Mouse (Mus musculus): ENCODE results near the gene Stac3. TPM values are rescaled to one million over a fixed set of nuclear protein-coding genes. Genes with fewer than 3 reads are reported as not detected.

The Stac3 gene
- total RNA-seq, 4 experiments from 2014 or later: 0.66 to 1.5 (median 0.76) TPM; not detected in 1

DNA sequence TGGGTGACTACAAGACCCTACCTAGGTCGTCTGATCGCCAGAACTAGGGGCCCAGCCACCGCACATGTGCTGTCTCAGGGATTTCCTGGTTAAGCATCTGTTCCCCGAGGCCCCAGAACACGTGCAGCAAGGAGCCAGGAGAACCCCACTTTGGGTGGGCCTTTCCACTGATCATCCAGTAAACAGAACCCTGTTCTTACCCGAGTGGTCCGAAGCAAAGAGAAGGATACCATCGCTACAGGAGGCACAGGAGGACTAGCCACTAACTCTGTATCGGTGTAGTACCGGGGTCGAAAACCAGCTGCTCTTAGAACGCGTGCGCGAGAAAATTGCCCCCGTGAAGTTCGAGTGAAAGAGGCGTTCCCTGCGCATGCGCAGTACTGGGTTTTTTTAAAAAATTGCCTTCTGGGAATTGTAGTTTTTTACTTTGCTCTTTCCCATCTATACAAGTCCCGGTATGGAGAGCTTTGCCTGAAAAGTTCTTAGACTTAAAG is 20.6 kb downstream of the Stac3 start, which contains the start of gene Shmt2:
Shmt2 (minus strand) TSS at position 357 of the 494 bp plus-strand sequence.
- peak; percentile 85 for DNase-seq (ENCODE audit: low spot score)

DNA sequence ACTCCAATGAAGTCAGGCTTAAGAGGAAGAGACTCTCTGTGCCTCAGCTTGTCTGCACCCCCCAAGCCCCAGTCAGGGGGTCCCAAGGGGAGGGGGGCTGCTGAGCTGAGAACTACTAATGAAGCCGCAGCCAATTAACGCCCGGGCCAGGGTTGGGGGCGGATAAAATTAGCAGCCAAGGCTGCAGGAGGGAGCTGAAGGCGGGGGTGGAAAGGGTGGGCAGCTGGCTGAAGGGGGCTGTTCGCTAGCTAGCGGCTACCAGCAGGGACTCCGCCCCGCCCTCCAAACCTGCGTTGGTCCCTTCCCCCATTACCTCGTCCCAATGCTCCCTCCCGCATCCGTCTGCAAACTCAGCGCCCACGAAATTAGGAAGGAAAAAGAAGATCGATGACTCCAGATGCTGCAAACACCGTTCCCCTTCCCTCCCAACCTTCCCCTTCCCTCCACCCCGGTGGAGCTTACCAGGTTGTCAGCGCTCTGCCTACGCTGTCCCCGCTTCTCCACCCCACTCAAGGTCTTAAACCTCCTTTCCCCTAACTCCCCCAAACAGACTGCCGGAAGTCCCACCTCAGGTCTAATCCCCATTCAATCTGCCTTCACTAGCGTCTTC is 23.3 kb downstream of the Stac3 start:
- no peak for DNase-seq (ENCODE audit: low spot score)

DNA sequence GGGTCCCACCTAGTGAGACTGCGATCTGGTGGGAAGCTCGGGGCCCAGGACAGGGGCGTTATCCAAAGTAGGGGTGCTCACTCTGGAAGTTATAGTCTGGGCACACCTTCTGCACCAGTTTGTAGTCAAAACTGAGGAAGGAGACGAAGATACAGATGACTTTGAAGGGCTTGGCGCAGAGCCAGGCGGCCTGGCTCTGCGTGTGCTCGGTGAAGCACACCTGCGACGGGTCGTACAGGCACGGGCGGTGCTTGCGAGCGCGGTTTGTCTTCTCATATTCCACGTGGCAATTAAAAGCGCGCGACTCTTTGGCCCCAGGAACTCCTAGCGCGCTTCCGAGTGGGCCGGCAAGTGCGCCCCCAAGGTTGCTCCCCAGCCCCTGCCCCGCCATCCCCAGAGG is 24.6 kb downstream of the Stac3 start:
- no peak for DNase-seq (ENCODE audit: low spot score)

DNA sequence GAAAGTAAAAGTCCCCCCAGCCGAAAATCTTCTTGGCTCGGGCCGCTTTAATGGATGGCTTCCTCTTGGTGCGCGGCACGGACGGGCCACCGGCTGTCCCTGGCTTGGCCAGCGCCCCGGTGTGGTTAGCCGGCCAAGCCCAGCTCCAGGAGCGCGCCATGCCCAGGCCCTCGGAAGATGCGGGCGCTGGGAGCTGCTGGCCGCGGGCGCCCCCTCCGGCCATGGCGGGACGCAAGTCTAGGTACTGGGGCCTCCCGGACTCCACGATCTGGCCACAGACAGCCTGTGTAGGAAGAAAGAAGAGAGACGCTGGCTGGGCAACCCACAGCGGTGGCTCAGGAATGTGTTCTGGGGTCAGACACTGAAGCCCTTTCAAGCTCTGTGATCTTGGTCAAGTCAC is 25.2 kb downstream of the Stac3 start:
- DNase-seq (ENCODE audit: low spot score): no peak

DNA sequence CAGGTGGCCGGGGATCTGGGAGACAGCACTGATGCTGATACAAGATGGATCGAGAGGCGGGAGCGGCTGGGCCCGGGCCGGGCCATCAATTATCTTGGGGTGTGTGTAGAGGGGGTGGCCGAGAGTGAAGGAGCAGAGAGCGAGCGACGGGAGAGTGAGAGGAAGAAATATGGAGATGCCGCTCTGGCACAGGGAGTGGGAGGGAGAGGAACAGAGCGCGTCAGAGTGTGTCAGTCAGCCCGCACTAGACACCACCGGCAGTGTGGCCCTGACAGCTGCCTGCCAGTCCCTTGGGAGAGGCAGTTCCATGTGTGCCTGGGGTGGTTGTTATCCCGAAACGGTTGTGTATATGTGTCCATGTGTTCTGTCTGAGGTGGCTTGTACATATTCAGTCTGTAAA is 26.0 kb downstream of the Stac3 start:
- no peak for DNase-seq (ENCODE audit: low spot score)

DNA sequence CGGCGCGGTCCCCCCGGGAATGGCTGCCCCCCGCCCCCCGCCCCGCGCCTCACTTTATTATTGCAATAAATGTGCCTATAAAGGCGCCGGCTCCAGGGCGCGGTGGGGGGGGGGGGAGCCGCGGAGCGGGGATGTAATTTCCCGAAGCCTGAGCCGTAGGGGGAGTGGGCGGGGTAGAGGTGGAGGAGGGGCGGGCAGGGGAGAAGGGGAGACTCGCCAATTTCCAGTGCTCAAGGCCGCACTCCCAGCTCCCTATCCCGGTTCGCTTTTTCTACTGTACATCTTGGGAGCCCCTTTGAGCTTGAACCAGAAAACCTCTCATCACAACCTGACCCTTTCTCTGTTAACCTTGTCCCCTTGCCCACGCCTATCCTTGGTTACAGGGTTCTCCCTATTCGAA is 29.5 kb downstream of the Stac3 start:
- DNase-seq (ENCODE audit: low spot score): no peak

DNA sequence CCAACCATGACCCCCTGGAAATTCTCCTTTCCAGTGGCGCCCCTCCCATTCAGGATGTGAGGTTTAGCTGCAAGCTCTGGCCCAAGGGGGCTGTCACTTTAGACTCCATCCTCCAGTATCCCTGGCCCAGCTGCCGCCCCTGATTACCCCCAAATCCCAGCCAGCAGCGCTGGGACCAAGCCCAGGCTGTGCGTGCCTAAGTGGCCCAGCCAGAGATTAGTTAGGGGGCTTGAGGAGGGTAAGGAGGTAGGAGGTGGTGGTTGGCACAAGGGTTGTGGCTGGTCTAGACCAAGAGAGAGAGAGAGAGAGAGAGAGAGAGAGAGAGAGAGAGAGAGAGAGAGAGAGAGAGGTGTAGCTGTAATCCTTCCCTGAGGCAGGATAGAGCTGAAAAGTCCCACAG is 30.1 kb downstream of the Stac3 start:
- DNase-seq (ENCODE audit: low spot score): no peak

DNA sequence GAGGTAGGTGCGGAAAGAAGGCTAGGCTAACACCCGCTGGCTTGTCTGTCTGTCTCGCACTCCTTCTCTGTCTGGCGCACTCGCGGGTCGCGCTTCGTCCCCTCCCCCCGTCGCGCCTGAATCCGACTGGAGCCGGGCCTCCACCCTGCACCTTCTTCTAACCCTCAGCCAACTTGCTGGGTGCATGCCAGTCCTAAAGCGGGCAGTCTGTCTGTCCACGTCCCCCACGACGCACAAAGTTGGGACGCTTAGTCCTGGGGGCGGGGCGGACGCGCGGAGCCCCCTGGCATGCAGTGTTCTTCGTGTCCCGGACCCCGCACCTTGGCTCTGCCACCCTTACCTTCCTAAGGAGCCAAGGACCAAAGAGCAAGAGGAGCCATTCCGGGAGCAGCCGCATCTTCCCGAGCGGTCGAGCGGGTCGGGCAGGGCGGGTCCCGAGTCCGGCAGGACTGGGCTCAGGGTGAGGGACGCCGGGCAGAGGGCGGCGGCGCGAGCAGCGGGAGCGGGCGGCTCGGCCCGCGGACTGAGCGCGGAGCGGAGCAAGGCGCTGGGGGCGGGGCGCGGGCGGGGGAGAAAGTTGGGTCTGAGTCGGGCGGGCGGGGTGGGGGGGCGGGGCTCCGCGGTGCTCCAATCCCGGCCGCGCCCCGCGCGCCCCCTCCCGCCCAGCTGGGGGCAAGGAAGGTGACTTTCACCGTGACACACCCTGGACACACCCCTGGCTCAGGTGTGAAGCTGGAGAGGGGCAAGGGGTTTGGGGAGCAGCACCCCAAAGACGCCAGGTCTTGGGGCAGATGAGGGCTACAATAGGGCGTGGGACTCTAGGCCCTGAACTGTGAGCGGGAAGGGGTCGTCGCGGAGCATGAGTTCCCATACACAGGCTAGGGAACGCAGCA is 32.8 kb downstream of the Stac3 start, which contains the start of gene Nxph4:
Nxph4 (minus strand) TSS at position 524 of the 893 bp plus-strand sequence.
- no peak for DNase-seq (ENCODE audit: low spot score)

DNA sequence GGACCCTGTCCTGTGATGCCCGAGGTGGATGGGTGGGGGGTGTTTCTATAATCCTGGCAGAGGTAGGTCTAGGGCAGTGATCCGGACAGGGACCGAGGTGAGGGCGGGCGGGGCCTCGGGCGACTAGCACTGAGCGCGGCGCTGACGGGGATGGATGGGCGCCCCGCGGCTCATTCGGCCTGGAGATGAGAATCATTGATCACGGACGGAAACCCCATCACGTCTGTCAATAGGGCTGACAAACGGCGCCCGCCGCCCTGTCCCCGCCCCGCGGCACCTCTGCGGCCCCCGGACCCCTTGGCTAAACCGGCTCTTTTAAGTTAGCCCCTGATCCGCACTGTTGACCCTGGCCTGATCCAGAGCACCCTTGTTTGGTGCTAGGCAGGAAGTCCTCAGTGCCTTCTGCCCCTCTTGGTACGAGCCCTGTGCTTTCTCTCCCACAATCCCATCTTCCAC is 33.5 kb downstream of the Stac3 start:
- no peak for DNase-seq (ENCODE audit: low spot score)

DNA sequence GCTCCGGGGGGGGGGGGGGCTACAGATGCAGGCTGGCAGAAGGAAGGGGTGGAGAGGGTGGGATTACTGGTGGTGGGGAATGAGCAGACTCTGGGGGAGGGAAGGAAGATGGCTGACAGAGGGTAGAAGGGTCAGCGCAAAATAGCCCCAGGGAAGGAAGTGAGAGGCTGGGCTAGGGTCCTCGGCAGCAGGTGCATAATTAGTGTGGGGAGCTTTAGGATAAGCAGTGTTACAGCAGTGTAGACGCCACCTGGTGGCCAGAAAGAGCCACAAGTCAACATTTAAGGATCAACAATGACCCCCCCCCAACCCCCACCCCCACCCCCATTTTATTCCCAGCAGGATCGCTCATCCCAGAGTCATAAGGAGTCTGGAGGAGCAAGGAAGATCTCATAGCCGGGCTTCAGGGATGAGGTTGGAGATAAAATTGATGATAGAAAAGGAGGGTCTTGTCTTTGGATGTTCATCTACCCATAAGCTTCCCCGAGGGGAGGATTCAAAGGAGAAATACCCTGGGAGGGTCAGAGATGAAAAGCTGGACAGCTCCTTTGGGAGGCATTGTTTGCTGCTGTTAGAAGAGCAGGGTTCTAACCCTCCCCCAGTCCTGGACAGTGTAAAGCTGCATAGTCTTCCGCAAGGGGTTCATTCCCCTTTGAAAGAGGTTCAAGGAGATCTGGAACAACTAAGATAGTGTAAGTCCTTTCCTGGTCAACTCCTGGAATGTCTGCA is 35.3 kb downstream of the Stac3 start:
- DNase-seq (ENCODE audit: low spot score): no peak

DNA sequence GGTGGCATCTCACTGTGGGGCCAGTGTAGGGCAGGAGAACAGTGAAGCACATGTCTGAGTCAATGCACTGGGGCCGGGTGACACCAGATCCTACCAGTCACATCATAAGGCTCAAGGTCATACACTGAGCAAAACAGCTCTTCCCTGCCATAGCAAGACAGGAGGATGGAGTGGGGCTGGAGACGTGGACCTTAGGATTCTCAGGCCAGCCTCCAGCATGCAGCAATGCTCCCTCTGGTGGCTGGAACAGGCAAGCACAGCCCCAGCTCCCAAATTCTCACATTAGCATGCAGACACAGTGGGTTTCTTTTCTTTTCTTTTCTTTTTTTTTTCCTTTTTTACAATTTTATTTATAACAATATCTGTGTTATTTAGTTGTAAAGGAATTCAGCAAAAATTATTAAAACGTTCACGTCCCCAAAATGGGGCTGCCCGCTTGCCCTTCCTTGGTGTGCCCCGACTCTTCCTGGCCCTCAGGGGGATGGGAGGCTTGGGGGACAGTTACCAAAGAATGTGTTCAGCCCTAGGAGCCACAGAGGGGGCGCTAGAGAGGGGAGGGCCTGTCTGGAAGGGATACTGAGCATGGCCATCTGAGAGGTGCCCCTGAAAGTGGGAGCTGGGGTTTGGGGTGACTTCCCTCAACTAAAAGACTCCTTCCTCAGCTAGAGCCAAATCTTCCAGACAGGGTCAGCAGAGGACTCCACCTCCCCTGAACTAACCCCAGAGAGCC is 36.5 kb downstream of the Stac3 start:
- DNase-seq (ENCODE audit: low spot score): peak; percentile 71

DNA sequence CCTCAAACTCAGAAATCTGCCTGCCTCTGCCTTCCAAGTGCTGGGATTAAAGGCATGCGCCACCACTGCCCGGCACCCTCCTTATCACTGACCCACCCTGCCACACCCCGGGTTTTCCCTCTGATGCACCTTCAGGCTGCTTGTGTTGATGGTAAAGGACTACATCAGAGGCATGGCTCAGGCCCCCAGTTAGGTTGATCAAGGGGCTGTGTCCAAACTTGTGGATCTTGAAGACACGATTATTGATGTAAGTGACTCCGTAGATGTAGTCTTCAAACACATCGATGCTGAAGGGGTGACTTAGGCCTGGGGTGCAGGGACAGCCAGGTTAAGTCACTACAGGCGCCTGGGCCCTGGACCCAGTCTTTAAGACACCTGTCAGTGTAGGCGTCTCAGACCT is 40.0 kb downstream of the Stac3 start:
- DNase-seq (ENCODE audit: low spot score): no peak

DNA sequence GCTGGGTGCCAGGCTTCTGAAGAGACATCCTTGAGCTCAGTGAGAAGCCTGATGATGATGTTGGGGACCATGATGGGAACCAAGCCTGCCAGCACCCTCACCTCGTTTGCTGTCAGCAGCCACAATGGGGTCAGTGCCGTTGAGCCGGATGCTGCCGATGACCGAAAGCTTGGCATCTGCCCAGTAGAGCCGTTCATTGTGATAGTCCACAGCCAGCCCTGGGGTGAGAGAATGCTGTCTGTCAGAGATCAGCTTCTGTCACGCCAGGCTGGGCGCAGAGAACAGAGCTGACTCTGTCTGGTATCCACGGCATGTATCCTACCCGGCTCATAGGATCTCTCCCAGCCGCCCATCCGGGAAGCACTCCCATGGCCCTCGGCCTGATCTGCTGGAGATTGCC is 40.6 kb downstream of the Stac3 start:
- no peak for DNase-seq (ENCODE audit: low spot score)

DNA sequence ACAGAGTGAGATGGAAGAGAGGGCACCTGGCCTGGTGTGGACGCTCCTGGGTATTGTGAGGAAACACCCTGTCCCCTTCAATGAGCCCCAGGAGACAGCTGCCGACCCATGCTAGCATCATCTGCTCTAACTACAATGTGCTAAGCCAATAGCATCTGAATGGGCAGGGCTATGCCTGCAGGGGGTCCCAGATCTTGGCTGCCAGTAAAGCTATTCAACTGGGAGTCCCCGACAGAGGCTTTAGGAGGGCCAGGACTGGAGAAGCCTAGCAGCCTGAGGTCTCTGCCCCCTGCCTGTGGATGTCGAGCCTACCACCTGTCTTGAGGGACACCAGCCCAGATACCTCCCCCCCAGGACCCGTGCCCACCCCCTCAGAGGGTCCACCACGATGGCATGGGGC is 41.2 kb downstream of the Stac3 start:
- no peak for DNase-seq (ENCODE audit: low spot score)

DNA sequence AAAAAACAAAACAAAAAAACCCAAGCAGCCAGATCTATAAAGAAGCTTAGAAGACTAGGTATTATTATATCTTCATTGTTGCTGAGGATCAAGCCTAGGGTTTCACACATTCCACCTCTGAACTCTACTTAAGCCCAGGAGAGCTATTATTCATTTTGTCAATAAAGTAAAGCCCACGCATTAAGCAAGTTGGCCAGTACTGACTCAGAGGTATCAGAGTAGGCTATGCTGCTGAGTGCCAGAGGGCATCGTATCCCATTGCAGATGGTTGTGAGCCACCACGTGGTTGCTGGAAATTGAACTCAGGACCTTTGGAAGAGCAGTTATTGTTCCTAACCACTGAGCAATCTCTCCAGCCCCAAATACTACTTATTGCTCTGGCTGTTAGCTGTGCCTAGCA is 42.4 kb downstream of the Stac3 start:
- DNase-seq (ENCODE audit: low spot score): no peak

DNA sequence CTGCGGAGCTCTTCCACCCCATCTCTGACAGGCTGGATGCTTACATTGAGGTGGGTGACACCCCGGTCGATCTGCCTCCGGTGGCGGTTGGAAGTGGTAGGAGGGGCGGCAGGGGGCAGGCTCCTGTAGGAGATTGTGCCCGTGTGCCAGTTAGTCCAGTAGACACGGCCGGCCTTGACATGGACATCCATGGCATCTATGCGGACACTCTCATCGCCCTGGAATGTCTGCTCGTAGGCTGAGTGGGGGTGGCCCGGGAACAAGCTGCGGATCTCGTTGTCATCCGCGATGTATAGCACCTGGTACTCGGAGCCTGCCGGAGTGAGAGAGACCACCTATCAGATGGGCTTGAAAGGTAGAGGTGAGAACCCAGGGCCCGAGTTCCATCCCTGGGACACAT is 42.9 kb downstream of the Stac3 start:
- DNase-seq (ENCODE audit: low spot score): no peak

DNA sequence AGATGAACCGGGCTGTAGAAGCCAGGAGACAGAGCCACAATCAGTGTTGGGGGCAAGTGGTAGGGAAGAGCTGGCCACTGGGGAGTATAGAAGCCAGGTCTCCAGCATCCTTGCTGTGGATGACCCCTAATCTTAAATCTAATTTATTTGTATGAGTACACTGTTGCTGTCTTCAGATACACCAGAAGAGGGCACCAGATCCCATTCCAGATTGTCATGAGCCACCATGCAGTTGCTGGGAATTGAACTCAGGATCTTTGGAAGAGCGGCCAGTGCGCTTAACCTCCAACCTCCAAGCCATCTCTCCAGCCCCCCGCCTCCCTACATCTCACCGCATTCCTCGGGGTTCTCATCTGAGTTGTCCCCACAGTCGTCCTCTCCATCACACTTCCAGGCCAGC is 45.0 kb downstream of the Stac3 start:
- no peak for DNase-seq (ENCODE audit: low spot score)

DNA sequence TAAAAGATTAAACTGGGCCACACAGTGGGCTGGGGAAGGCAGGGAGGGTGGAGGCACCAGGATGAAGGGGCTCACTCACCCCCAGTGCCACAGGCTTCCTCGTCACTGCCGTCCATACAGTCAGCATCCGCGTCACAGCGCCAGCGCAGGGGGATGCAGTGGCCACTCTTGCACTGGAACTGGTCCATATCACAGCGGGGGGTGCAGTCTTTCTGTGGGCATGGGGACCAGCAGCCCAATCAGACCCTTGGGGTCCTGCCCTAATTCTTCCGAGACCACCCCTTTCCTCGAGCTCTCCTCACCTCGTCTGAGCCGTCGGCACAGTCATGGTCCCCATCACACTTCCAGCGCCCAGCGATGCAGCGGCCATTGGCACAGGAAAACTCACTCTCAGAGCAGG is 46.8 kb downstream of the Stac3 start:
- DNase-seq (ENCODE audit: low spot score): no peak

DNA sequence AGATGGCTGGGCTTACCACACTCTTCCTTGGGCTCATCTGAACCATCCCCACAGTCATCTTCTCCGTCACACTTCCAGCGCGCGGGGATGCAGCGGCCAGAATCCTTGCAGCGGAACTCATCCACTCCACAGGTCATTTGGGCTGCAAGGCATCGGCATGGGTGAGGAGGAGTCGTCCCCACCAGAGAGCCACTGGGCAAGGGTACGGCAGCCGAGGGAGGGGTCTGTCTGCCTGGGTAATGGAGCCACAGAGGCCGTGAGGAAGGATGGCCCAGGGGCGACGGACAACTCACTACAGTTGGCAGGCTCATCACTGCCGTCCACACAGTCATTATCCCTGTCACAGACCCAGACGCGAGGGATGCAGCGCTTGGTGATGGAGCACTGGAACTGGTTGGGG is 48.4 kb downstream of the Stac3 start:
- DNase-seq (ENCODE audit: low spot score): no peak

DNA sequence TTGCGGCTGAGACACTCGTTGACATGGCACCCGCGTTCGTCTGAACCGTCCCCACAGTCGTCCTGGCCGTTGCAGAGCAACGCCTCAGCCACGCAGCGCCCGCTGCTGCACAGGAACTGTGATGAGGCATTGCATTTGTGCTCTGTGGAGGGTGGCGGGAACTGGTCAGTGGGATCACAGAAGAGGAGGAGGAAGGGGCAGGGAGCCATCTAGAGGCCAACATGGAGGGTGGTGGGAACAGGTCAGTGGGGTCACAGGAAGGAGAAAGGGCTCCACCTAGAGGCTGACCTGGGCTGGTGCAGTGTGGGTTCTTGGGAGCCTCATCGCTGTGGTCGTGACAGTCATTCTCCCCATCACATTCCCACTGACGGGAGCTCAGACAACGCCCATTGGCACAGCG is 54.2 kb downstream of the Stac3 start:
- no peak for DNase-seq (ENCODE audit: low spot score)

DNA sequence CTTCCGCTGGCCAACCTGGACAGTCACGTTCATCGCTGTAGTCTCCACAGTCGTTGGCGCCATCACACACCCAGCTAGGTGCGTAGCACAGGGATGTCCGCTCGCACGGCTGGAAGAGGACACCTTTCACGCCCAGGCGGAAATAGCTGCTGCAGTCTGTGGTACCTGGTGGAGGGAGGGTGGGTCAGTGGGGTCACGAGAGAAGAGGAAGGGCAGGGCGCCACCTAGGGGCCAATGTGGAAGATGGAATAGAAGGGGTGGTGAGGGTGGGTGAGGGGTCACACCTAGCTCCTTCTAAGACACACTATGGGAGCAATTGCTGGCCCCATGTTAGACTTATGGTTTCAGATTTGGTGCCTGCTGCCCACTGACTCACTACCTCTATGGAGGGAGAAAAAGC is 55.9 kb downstream of the Stac3 start:
- no peak for DNase-seq (ENCODE audit: low spot score)

Measured in heart, adult 8-10 months (tissue).